Mouse (Mus musculus) lung, adult 10 weeks (tissue): Measurements from ENCODE around the gene Pip4k2b. TPM values are rescaled to one million over a fixed set of nuclear protein-coding genes. Genes with fewer than 3 reads are reported as not detected.

ENCODE experiments used
- polyA plus RNA-seq: library from polyadenylated mRNA; stranded (reverse); fragments of 350-450 nt; fragmentation: Illumina TruSeq; extraction: RNeasy Lipid Tissue Mini Kit (QIAGEN cat#74804); gene quantifications from one replicate; pipeline ENCODE4 v1.2.3, GENCODE M21; 2014; ENCODE audit warnings: low read depth, low replicate concordance; ENCODE audit not compliant: insufficient read depth

Gene Pip4k2b
- 8.3 TPM for polyA plus RNA-seq

DNA sequence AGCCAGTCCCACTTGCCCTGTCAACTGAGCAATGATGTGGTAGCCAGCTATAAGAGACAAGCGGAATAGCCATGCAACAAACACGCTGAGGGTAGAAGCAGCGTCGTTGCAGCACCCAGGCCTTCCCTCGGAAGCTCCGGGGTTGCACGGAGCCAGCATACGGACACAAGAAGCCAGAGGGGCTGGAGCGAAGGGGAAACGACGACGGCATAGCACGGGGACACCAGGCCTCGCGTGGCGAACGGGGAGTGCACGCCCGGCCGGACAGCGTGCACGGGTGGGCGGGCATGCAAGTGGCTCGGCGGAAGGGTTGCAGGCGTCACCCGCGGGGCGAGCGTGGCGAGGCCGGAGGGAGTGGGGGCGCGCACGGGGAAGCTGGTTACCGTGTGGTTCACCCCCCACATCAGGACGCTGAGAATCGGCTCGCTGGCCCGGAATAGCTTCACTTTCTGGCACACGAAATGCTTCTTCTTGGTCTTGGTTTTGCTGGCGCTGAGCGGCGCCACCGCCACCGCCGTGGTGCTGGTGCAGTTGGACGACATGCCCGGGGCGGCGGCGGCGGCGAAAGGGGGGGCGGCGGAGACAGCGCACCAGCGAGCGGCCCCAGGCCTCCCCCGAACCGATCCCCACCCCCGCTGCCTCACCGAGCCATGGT lies at the start of gene Pip4k2b:
Gene Pip4k2b (minus strand): TSS at position 642 of the 655 bp plus-strand sequence.

GRCm38 (mm10) chr11:97781832-97782563 lies 37.5 kb upstream of the Pip4k2b start, which contains the start of gene Rpl23:
TSS of gene Rpl23 (minus strand) at chr11:97782437.

GRCm38 (mm10) chr11:97775808-97776496 lies 31.4 kb upstream of the Pip4k2b start, which contains the start of gene 1700001P01Rik:
TSS of gene 1700001P01Rik (minus strand) at chr11:97775918.

GRCm38 (mm10) chr11:97766154-97766881 lies 21.8 kb upstream of the Pip4k2b start, which contains the start of gene Cwc25:
TSS of gene Cwc25 (minus strand) at chr11:97766556.

GRCm38 (mm10) chr11:97703039-97703826 lies 41.3 kb downstream of the Pip4k2b start, which contains the start of gene Psmb3:
TSS of gene Psmb3 (plus strand) at chr11:97703399.

DNA sequence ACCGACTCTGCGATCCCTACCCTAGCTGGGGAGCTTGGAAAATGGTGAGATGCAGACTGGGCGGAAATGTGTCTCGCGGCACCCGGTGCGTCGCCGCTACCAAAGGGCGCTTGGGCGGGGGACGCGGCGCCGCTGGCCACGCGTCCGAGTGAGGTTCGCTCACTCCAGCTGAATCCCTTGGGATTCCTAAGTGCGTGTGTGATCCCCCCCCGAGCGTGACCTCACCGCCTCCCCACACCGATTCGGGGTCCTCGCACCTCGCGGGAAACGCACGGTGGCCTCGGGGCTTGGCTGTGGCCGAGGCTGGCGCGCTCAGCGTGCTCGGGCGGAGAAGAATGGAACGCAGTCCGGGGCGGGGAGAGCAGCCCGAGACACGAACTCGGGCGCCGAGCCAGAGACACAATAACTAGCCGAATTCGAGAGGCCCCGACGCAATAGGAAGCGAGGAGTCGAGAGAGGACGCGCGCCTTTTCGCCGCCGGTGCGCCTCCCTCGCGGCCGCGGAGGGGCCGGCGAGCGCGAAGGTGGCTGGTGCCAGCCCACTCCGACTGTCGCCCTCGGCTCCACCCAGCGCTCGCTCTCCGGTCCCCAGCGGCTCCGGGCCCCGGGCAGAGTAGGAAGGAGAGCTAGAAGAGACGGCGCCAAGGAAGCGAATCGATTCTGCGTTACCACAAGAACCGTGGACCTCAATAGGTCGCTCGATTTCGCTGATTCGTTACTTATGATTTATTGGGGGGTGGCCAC lies 44.3 kb downstream of the Pip4k2b start, which contains the start of gene Pcgf2:
Gene Pcgf2 (minus strand): TSS at position 495 of the 743 bp plus-strand sequence.

GRCm38 (mm10) chr11:97685613-97686321 lies 58.7 kb downstream of the Pip4k2b start, which contains the start of gene Cisd3:
TSS of gene Cisd3 (plus strand) at chr11:97685826.

Other genes with a start within 250 kb of the Pip4k2b start
- not detected for gene 4933428G20Rik, start 244.4 kb downstream of the Pip4k2b start, polyA plus RNA-seq
- 1.5 TPM for gene Srcin1, start 168.5 kb downstream of the Pip4k2b start, polyA plus RNA-seq
- gene Epop, start 115.0 kb downstream of the Pip4k2b start, polyA plus RNA-seq = 3.0 TPM
- gene Mllt6, start 81.3 kb downstream of the Pip4k2b start, polyA plus RNA-seq = 18.8 TPM
- gene Cisd3, start 58.9 kb downstream of the Pip4k2b start, polyA plus RNA-seq = 46.0 TPM
- gene Pcgf2, start 44.2 kb downstream of the Pip4k2b start, polyA plus RNA-seq = 12.3 TPM
- gene Psmb3, start 41.3 kb downstream of the Pip4k2b start, polyA plus RNA-seq = 212 TPM
- 7.0 TPM for gene Cwc25, start 21.9 kb upstream of the Pip4k2b start, polyA plus RNA-seq
- not detected for gene 1700001P01Rik, start 31.2 kb upstream of the Pip4k2b start, polyA plus RNA-seq
- gene Rpl23, start 37.7 kb upstream of the Pip4k2b start, polyA plus RNA-seq = 974 TPM
- 63.9 TPM for gene Lasp1, start 54.3 kb upstream of the Pip4k2b start, polyA plus RNA-seq
- 2.6 TPM for gene B230217C12Rik, start 96.1 kb upstream of the Pip4k2b start, polyA plus RNA-seq
- not detected for gene Fbxo47, start 139.4 kb upstream of the Pip4k2b start, polyA plus RNA-seq
- 5.2 TPM for gene Plxdc1, start 241.7 kb upstream of the Pip4k2b start, polyA plus RNA-seq